Mouse (Mus musculus) neural tube, embryonic 15.5 days (tissue): ENCODE measurements around the gene Kiz. TPM values are rescaled to one million over a fixed set of nuclear protein-coding genes. Genes with fewer than 3 reads are reported as not detected.

Experiments
- ATAC-seq: fragments of 200-750 bp; cut with Nextera tagmentation; 2 replicates; pipeline ENCODE4 v1.8.0; 2017; ENCODE audit warnings: mild to moderate bottlenecking, moderate TSS enrichment, moderate library complexity; ENCODE audit not compliant: low FRiP score
- H3K27ac ChIP-seq: fragments of 300-500 bp; sonication (generic); replicated peaks from 2 replicates; pipeline ENCODE4 v1.5.1; 2015; ENCODE audit warnings: mild to moderate bottlenecking, inconsistent platforms
- H3K27me3 ChIP-seq: fragments of 300-500 bp; sonication (generic); replicated peaks from 2 replicates; pipeline ENCODE4 v1.6.1; 2015; ENCODE audit warnings: inconsistent platforms
- H3K36me3 ChIP-seq: fragments of 300-500 bp; sonication (generic); 2 replicates; pipeline ENCODE4 v1.6.1; 2015; ENCODE audit warnings: inconsistent platforms
- H3K4me1 ChIP-seq: fragments of 300-500 bp; sonication (generic); 2 replicates; pipeline ENCODE4 v1.6.1; 2015; ENCODE audit warnings: inconsistent platforms
- H3K4me2 ChIP-seq: fragments of 300-500 bp; sonication (generic); 2 replicates; pipeline ENCODE4 v1.6.1; 2015; ENCODE audit warnings: inconsistent platforms, mild to moderate bottlenecking, moderate library complexity
- H3K4me3 ChIP-seq: fragments of 300-500 bp; sonication (generic); replicated peaks from 2 replicates; pipeline ENCODE4 v1.5.1; 2015; ENCODE audit warnings: mild to moderate bottlenecking, inconsistent platforms
- H3K9ac ChIP-seq: fragments of 300-500 bp; sonication (generic); replicated peaks from 2 replicates; pipeline ENCODE4 v1.6.1; 2015; ENCODE audit warnings: mild to moderate bottlenecking, inconsistent platforms
- H3K9me3 ChIP-seq: fragments of 300-500 bp; sonication (generic); replicated peaks from 2 replicates; pipeline ENCODE4 v1.6.1; 2016; ENCODE audit warnings: inconsistent platforms
- WGBS: fragments of 180-500 bp; shearing (Covaris S2); methylation state at CpG from one replicate; pipeline ENCODE4 v1.1.7; 2015; ENCODE audit warnings: mixed read lengths; 5-methylcytosine and 5-hydroxymethylcytosine counted together
- polyA plus RNA-seq: library from polyadenylated mRNA; unstranded; fragments of >200 nt; fragmentation: Nextera tagmentation; extraction: Ambion mirVana; gene quantifications from 2 replicates; pipeline ENCODE4 v1.2.1, GENCODE M21; 2015

Kiz gene
- polyA plus RNA-seq, 1 experiment from 2014 or later: 25.3 TPM

- H3K4me1 ChIP-seq: no peaks in the 10 kb centered on the region
- H3K4me3 ChIP-seq: no peak overlapping the region
- no peaks in the 10 kb centered on the region for H3K27me3 ChIP-seq
- 83% methylated on average over 8 of the region's 8 CpGs for WGBS
- H3K9me3 ChIP-seq: no peaks in the 10 kb centered on the region
- H3K27ac ChIP-seq: no peak overlapping the region
- H3K4me2 ChIP-seq: no peak overlapping the region
- H3K36me3 ChIP-seq: no peaks in the 10 kb centered on the region
- H3K9ac ChIP-seq: no peak overlapping the region
- no peak for ATAC-seq
These were observed 15.9 kb downstream of the Kiz start for GRCm38 (mm10) chr2:146871300-146872269.

GRCm38 (mm10) chr2:146872697-146873096 lies 17.0 kb downstream of the Kiz start:
- WGBS: 81% methylated on average over 3 of the region's 3 CpGs

GRCm38 (mm10) chr2:146873881-146874441 lies 18.3 kb downstream of the Kiz start:
- no peak overlapping the region for H3K27ac ChIP-seq
- no peaks in the 10 kb centered on the region for H3K9me3 ChIP-seq
- H3K36me3 ChIP-seq: no peaks in the 10 kb centered on the region
- H3K4me3 ChIP-seq: no peak overlapping the region
- WGBS: 89% methylated on average over 7 of the region's 7 CpGs
- H3K27me3 ChIP-seq: no peaks in the 10 kb centered on the region
- no peak overlapping the region for H3K4me2 ChIP-seq
- ATAC-seq: no peak
- no peak overlapping the region for H3K9ac ChIP-seq
- H3K4me1 ChIP-seq: no peaks in the 10 kb centered on the region

More at GRCm38 (mm10) chr2:146872697-146873096, 17.0 kb downstream of the Kiz start:
- no peaks in the 10 kb centered on the region for H3K4me1 ChIP-seq
- H3K9me3 ChIP-seq: no peaks in the 10 kb centered on the region
- H3K4me2 ChIP-seq: no peak overlapping the region
- H3K27me3 ChIP-seq: no peaks in the 10 kb centered on the region
- no peak overlapping the region for H3K9ac ChIP-seq
- no peak overlapping the region for H3K27ac ChIP-seq
- no peak for ATAC-seq
- no peak overlapping the region for H3K4me3 ChIP-seq
- no peaks in the 10 kb centered on the region for H3K36me3 ChIP-seq

GRCm38 (mm10) chr2:146877423-146878098 lies 21.9 kb downstream of the Kiz start:
- H3K4me2 ChIP-seq: no peak overlapping the region
- no peak for ATAC-seq
- H3K27me3 ChIP-seq: no peaks in the 10 kb centered on the region
- no peak overlapping the region for H3K9ac ChIP-seq
- no peaks in the 10 kb centered on the region for H3K9me3 ChIP-seq
- WGBS: 73% methylated on average over 1 of the region's 1 CpGs
- no peaks in the 10 kb centered on the region for H3K36me3 ChIP-seq
- no peaks in the 10 kb centered on the region for H3K4me1 ChIP-seq
- no peak overlapping the region for H3K27ac ChIP-seq
- H3K4me3 ChIP-seq: no peak overlapping the region

- no peak overlapping the region for H3K4me2 ChIP-seq
- H3K36me3 ChIP-seq: no peaks in the 10 kb centered on the region
- no peak for ATAC-seq
- no peak overlapping the region for H3K4me3 ChIP-seq
- H3K27me3 ChIP-seq: no peaks in the 10 kb centered on the region
- no peaks in the 10 kb centered on the region for H3K4me1 ChIP-seq
- H3K9me3 ChIP-seq: no peaks in the 10 kb centered on the region
- WGBS: 97% methylated on average over 4 of the region's 4 CpGs
- no peak overlapping the region for H3K9ac ChIP-seq
- H3K27ac ChIP-seq: no peak overlapping the region
These were observed 26.0 kb downstream of the Kiz start for GRCm38 (mm10) chr2:146881623-146882022.

GRCm38 (mm10) chr2:146884291-146884855 lies 28.7 kb downstream of the Kiz start:
- H3K27ac ChIP-seq: no peak overlapping the region
- H3K27me3 ChIP-seq: no peaks in the 10 kb centered on the region
- no peak overlapping the region for H3K4me2 ChIP-seq
- H3K4me3 ChIP-seq: no peak overlapping the region
- H3K9ac ChIP-seq: no peak overlapping the region
- no peaks in the 10 kb centered on the region for H3K9me3 ChIP-seq
- no peaks in the 10 kb centered on the region for H3K4me1 ChIP-seq
- WGBS: 44% methylated on average over 8 of the region's 8 CpGs
- ATAC-seq: no peak
- no peaks in the 10 kb centered on the region for H3K36me3 ChIP-seq

GRCm38 (mm10) chr2:146888786-146889414 lies 33.2 kb downstream of the Kiz start:
- no peaks in the 10 kb centered on the region for H3K27me3 ChIP-seq
- peaks cover 11% of the 10 kb centered on the region for H3K36me3 ChIP-seq
- H3K4me1 ChIP-seq: no peaks in the 10 kb centered on the region
- no peak overlapping the region for H3K9ac ChIP-seq
- 90% methylated on average over 4 of the region's 4 CpGs for WGBS
- H3K27ac ChIP-seq: no peak overlapping the region
- no peaks in the 10 kb centered on the region for H3K9me3 ChIP-seq
- ATAC-seq: no peak
- H3K4me3 ChIP-seq: no peak overlapping the region
- no peak overlapping the region for H3K4me2 ChIP-seq

GRCm38 (mm10) chr2:146898977-146899376 lies 43.3 kb downstream of the Kiz start:
- no peak overlapping the region for H3K4me2 ChIP-seq
- H3K27ac ChIP-seq: no peak overlapping the region
- no peaks in the 10 kb centered on the region for H3K9me3 ChIP-seq
- no peak for ATAC-seq
- no peaks in the 10 kb centered on the region for H3K36me3 ChIP-seq
- no peak overlapping the region for H3K9ac ChIP-seq
- H3K27me3 ChIP-seq: no peaks in the 10 kb centered on the region
- no peak overlapping the region for H3K4me3 ChIP-seq
- no peaks in the 10 kb centered on the region for H3K4me1 ChIP-seq

GRCm38 (mm10) chr2:146916085-146916484 lies 60.4 kb downstream of the Kiz start:
- no peaks in the 10 kb centered on the region for H3K36me3 ChIP-seq
- H3K9ac ChIP-seq: no peak overlapping the region
- 78% methylated on average over 3 of the region's 3 CpGs for WGBS
- no peak overlapping the region for H3K4me3 ChIP-seq
- H3K9me3 ChIP-seq: no peaks in the 10 kb centered on the region
- H3K4me2 ChIP-seq: no peak overlapping the region
- no peaks in the 10 kb centered on the region for H3K4me1 ChIP-seq
- no peaks in the 10 kb centered on the region for H3K27me3 ChIP-seq
- no peak overlapping the region for H3K27ac ChIP-seq
- ATAC-seq: no peak

- 65% methylated on average over 3 of the region's 3 CpGs for WGBS
- no peak overlapping the region for H3K4me3 ChIP-seq
- no peaks in the 10 kb centered on the region for H3K36me3 ChIP-seq
- ATAC-seq: no peak
- H3K9ac ChIP-seq: no peak overlapping the region
- no peak overlapping the region for H3K4me2 ChIP-seq
- no peaks in the 10 kb centered on the region for H3K27me3 ChIP-seq
- no peaks in the 10 kb centered on the region for H3K4me1 ChIP-seq
- H3K9me3 ChIP-seq: no peaks in the 10 kb centered on the region
- no peak overlapping the region for H3K27ac ChIP-seq
These were observed 62.1 kb downstream of the Kiz start for GRCm38 (mm10) chr2:146917770-146918169.

- no peak overlapping the region for H3K4me2 ChIP-seq
- no peaks in the 10 kb centered on the region for H3K4me1 ChIP-seq
- WGBS: 14% methylated on average over 8 of the region's 8 CpGs
- H3K27ac ChIP-seq: no peak overlapping the region
- H3K36me3 ChIP-seq: no peaks in the 10 kb centered on the region
- H3K27me3 ChIP-seq: no peaks in the 10 kb centered on the region
- no peak for ATAC-seq
- H3K4me3 ChIP-seq: no peak overlapping the region
- no peak overlapping the region for H3K9ac ChIP-seq
- no peaks in the 10 kb centered on the region for H3K9me3 ChIP-seq
These were observed 64.9 kb downstream of the Kiz start for GRCm38 (mm10) chr2:146920375-146921160.
